Mouse (Mus musculus) CH12F3 (cell line): ENCODE data around the gene Adcy5.

ENCODE experiments used
- in situ Hi-C: fragments of 300-500 bp; cut with MboI; formaldehyde crosslinking; loops from 2 replicates; pipeline ENCODE4 v1.14.3; 2020; ENCODE audit warnings: low sequenced_read_pairs

Gene Adcy5

GRCm38 (mm10) chr16:35154641-35155390 lies at the start of gene Adcy5:
Gene Adcy5 (plus strand): TSS chr16:35154877.
- in situ Hi-C loops = no loop called here

- in situ Hi-C loops = no loop called here
These were observed 46.7 kb upstream of the Adcy5 start for GRCm38 (mm10) chr16:35107985-35108384.

- in situ Hi-C loops = no loop called here
These were observed 45.5 kb upstream of the Adcy5 start for GRCm38 (mm10) chr16:35109156-35109555.

- in situ Hi-C loops = loop anchor here (10.0 kb wide), 1 partner anchor 155 kb away; no protein-coding TSS in a partner anchor
These were observed 44.9 kb upstream of the Adcy5 start for GRCm38 (mm10) chr16:35109656-35110291.

GRCm38 (mm10) chr16:35110410-35111142 lies 44.1 kb upstream of the Adcy5 start:
- in situ Hi-C loops = loop anchor here (10.0 kb wide), 1 partner anchor 154 kb away; no protein-coding TSS in a partner anchor

GRCm38 (mm10) chr16:35111143-35111620 lies 43.5 kb upstream of the Adcy5 start:
- in situ Hi-C loops = loop anchor here (10.0 kb wide), 1 partner anchor 154 kb away; no protein-coding TSS in a partner anchor

- in situ Hi-C loops = loop anchor here (10.0 kb wide), 1 partner anchor 151 kb away; no protein-coding TSS in a partner anchor
These were observed 41.2 kb upstream of the Adcy5 start for GRCm38 (mm10) chr16:35113496-35113895.

GRCm38 (mm10) chr16:35116328-35116956 lies 38.2 kb upstream of the Adcy5 start:
- in situ Hi-C loops = loop anchor here (10.0 kb wide), 1 partner anchor 148 kb away; no protein-coding TSS in a partner anchor

- in situ Hi-C loops = loop anchor here (10.0 kb wide), 1 partner anchor 147 kb away; no protein-coding TSS in a partner anchor
These were observed 37.2 kb upstream of the Adcy5 start for GRCm38 (mm10) chr16:35117436-35117835.

- in situ Hi-C loops = no loop called here
These were observed 34.1 kb upstream of the Adcy5 start for GRCm38 (mm10) chr16:35120603-35121002.

- in situ Hi-C loops = no loop called here
These were observed 27.4 kb upstream of the Adcy5 start for GRCm38 (mm10) chr16:35127270-35127669.

GRCm38 (mm10) chr16:35130172-35130571 lies 24.5 kb upstream of the Adcy5 start:
- in situ Hi-C loops = no loop called here

- in situ Hi-C loops = no loop called here
These were observed 15.3 kb upstream of the Adcy5 start for GRCm38 (mm10) chr16:35139416-35139815.

- in situ Hi-C loops = no loop called here
These were observed 14.6 kb upstream of the Adcy5 start for GRCm38 (mm10) chr16:35139873-35140619.

- in situ Hi-C loops = no loop called here
These were observed 14.1 kb upstream of the Adcy5 start for GRCm38 (mm10) chr16:35140620-35140975.

- in situ Hi-C loops = no loop called here
These were observed 12.8 kb upstream of the Adcy5 start for GRCm38 (mm10) chr16:35141839-35142238.

- in situ Hi-C loops = no loop called here
These were observed 8.5 kb upstream of the Adcy5 start for GRCm38 (mm10) chr16:35146153-35146552.

- in situ Hi-C loops = no loop called here
These were observed 1.4 kb upstream of the Adcy5 start for GRCm38 (mm10) chr16:35153146-35153755.

- in situ Hi-C loops = no loop called here
These were observed 434 bp upstream of the Adcy5 start for GRCm38 (mm10) chr16:35154245-35154640.
